Mouse (Mus musculus): Measurements from ENCODE around the gene Fos. TPM values are rescaled to one million over a fixed set of nuclear protein-coding genes. Genes with fewer than 3 reads are reported as not detected.
"Not testable (repeated sequence)": the region's sequence is repeated elsewhere in the genome, so short reads cannot be mapped to it uniquely, and the experiment has no call there.

The Fos gene
- total RNA-seq, 2 experiments from 2014 or later = 14.6 to 17.2 TPM

DNA sequence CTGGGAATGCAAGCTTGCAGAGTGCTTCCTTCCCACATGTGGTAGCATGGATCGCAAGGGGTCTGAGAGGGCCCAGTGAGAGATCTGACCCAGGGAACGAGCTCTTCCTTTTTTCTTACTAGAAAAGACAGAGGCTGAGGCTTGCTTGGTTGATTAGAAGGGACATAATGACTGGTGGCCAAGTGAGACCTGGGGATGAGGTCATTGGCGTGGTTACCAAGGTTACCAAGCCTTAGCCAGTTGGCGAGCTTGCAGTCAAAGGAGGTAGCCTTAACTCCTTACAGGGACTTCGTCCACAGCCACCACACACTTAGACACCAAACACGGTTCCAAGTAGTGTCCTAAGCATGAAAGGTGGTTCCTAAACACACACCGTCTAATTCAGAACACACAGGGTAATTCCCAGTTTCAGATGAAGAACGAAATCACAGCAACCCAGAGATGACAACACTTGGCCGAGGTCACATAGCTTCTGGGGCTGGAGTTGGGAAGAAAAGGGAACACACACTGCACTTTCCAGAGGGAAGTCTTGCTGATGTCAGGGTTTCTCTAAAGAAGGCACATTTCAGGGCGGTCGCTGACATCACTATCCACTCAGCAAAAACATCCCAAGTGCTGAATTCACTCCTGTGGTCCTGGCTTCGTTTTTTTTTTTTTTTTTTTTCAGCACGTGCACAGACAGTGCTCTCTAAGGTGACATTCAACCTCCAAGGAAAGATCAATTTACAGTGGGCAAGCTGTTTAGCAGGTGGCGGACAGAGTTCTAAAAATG, 49.9 kb downstream of the Fos start:
- DNase-seq = no peak

GRCm38 (mm10) chr12:85524193-85524858, 50.6 kb downstream of the Fos start:
- peak in 1 of 2 experiments; percentile 27 for DNase-seq

DNA sequence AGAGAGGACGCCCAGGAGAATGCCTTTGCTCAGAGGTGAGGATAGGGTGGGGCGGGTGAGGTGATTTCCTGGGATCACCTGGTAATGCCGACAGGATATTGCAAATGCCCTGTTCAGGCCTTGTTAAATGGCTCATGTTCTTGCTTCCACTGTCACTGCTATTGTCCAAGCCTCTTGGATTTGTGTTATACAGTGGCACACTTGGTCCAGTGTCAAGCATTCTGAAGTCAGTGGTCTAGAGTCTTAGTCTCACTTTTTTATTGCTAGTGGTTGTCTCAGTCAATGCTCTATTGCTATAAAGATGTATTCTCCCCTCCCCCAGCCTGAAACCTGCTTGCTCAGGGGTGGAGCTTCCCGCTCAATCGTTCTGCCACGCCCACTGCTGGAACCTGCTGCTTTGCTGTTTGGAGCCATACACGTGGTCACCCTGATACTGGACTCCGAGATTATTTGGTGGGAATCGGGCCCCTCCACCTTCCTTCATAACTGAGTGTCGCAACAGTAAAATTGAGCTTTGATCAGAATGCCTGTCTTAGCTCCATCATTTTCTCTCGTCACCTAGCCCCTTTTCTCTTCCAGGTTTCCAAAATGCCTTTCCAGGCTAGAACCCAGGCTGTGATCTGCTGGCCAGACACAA, 51.3 kb downstream of the Fos start:
- not testable (repeated sequence) for DNase-seq

Other genes starting within 250 kb of the Fos start
- 10 to 100 TPM; 19.7 to 20.3 TPM for gene Mlh3, start 203.3 kb upstream of the Fos start, total RNA-seq (2021)
- gene Acyp1, start 185.5 kb upstream of the Fos start, total RNA-seq (2021) = 10 to 100 TPM; 32.8 to 34.1 TPM
- 1 to 10 TPM; 1.0 to 1.2 TPM for gene Zc2hc1c, start 185.3 kb upstream of the Fos start, total RNA-seq (2021)
- gene Nek9, start 134.5 kb upstream of the Fos start, total RNA-seq (2021) = 10 to 100 TPM; 32.6 TPM
- gene Tmed10, start 99.0 kb upstream of the Fos start, total RNA-seq (2021) = 100 to 1,000 TPM; 162 to 167 TPM
- gene Jdp2, start 125.1 kb downstream of the Fos start, total RNA-seq (2021) = 10 to 100 TPM; 43.8 to 45.1 TPM
- under 1 TPM in 1 of 2 experiments, not detected in 1; 0.96 TPM for gene Batf, start 212.8 kb downstream of the Fos start, total RNA-seq (2021)